Mouse (Mus musculus): ENCODE measurements around the gene Hectd1. TPM values are rescaled to one million over a fixed set of nuclear protein-coding genes. Genes with fewer than 3 reads are reported as not detected.
A peak's percentile ranks its signal among the peaks of the same experiment; 100 is the strongest.

Gene Hectd1
- polyA plus RNA-seq, 1 experiment = 93.5 TPM

GRCm38 (mm10) chr12:51699623-51700393 is 129.5 kb downstream of the Hectd1 start:
- TF ChIP-seq POLR2A (IDR thresholded peaks at IDR 0.05; ENCODE audit: low read depth, low read length) = no peak
- Histone ChIP-seq H3K4me1 (ENCODE audit: control insufficient read depth, insufficient read depth, low read length) (0 out of 2 replicates have a peak, but pooled peaks cover 2% of the 10 kb centered on the region), H3K4me3 (ENCODE audit: insufficient read depth, low read length) (no peak overlapping the region), H3K27ac (ENCODE audit: insufficient read depth, low read length) (peak overlapping the region; percentile 47)

GRCm38 (mm10) chr12:51696157-51696556 is 133.2 kb downstream of the Hectd1 start:
- H3K4me3 ChIP-seq (ENCODE audit: insufficient read depth, low read length) = no peak overlapping the region
- H3K27ac ChIP-seq (ENCODE audit: insufficient read depth, low read length) = no peak overlapping the region
- TF ChIP-seq CTCF (IDR thresholded peaks at IDR 0.05; ENCODE audit: borderline replicate concordance, insufficient read depth, low read length) (no peak), POLR2A (IDR thresholded peaks at IDR 0.05; ENCODE audit: low read depth, low read length) (no peak)
- H3K4me1 ChIP-seq (ENCODE audit: control insufficient read depth, insufficient read depth, low read length) = peaks cover 7% of the 10 kb centered on the region; the same call in 1 of the 2 replicates

DNA sequence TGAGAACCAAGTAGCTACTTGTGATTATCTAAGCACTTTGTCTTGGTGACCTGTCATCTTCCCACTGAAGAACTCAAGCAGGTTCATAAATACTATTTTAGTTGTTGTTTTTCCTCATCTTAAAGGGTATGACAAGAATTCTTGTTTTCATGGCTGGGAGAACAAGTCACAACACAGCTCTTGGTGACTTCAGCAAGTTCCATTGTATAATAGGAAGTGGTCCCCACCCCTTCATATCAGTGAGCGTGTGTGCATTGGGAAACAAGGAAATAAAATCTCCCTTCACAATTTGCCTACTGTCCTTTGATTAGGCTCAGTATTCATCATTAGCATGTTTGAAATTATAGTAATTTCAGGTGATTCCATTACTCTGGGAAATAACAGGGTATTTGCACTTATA is 134.4 kb downstream of the Hectd1 start:
- peaks cover 7% of the 10 kb centered on the region; the same call in 1 of the 2 replicates for H3K4me1 ChIP-seq (ENCODE audit: control insufficient read depth, insufficient read depth, low read length)
- H3K27ac ChIP-seq (ENCODE audit: insufficient read depth, low read length) = no peak overlapping the region
- TF ChIP-seq CTCF (IDR thresholded peaks at IDR 0.05; ENCODE audit: borderline replicate concordance, insufficient read depth, low read length) = no peak
- no peak for TF ChIP-seq POLR2A (IDR thresholded peaks at IDR 0.05; ENCODE audit: low read depth, low read length)
- no peak overlapping the region for H3K4me3 ChIP-seq (ENCODE audit: insufficient read depth, low read length)

DNA sequence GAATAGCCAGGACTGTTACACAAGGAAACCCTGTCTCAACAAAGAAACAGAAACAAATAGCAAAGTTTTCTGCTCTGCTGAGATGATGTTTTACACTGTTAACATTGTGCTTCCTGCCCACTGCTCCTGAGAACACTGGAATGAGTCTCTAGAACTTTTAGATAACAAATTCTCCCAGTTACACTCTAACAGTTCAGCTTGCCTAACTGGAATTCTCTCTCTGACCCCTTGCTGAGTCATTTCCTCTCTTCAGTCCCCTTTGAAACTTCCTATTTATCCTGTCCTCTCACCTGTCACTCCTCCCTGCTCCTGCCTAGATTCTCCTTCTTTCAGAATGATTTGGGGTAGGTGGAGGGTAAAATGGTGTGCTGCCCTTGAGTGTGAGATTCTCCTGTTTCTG is 135.2 kb downstream of the Hectd1 start:
- Histone ChIP-seq H3K27ac (ENCODE audit: insufficient read depth, low read length) (peak overlapping the region; percentile 75), H3K4me1 (ENCODE audit: control insufficient read depth, insufficient read depth, low read length) (peaks cover 5% of the 10 kb centered on the region; the same call in 1 of the 2 replicates), H3K4me3 (ENCODE audit: insufficient read depth, low read length) (no peak overlapping the region)
- no peak for TF ChIP-seq POLR2A (IDR thresholded peaks at IDR 0.05; ENCODE audit: low read depth, low read length)
- no peak for TF ChIP-seq CTCF (IDR thresholded peaks at IDR 0.05; ENCODE audit: borderline replicate concordance, insufficient read depth, low read length)

Other genes with a start within 250 kb of the Hectd1 start
- gene Coch, start 236.2 kb downstream of the Hectd1 start, polyA plus RNA-seq (2011; ENCODE audit: insufficient read length, low read depth, missing spikeins) = 3.8 and 14.8 TPM in 2 replicates
- gene Ap4s1, start 138.5 kb downstream of the Hectd1 start, polyA plus RNA-seq (2011; ENCODE audit: insufficient read length, low read depth, missing spikeins) = 11.5 and 16.5 TPM in 2 replicates
- gene Strn3, start 137.6 kb downstream of the Hectd1 start, polyA plus RNA-seq (2011; ENCODE audit: insufficient read length, low read depth, missing spikeins) = 120 and 129 TPM in 2 replicates
- 54.1 and 66.3 TPM in 2 replicates for gene Heatr5a, start 141.8 kb upstream of the Hectd1 start, polyA plus RNA-seq (2011; ENCODE audit: insufficient read length, low read depth, missing spikeins)
- 8.7 and 9.0 TPM in 2 replicates for gene Dtd2, start 177.0 kb upstream of the Hectd1 start, polyA plus RNA-seq (2011; ENCODE audit: insufficient read length, low read depth, missing spikeins)
- gene Gpr33, start 198.5 kb upstream of the Hectd1 start, polyA plus RNA-seq (2011; ENCODE audit: insufficient read length, low read depth, missing spikeins) = not detected in 2 replicates